ENCODE assay signal across 10 mouse cellular contexts in the genomic region with DNA sequence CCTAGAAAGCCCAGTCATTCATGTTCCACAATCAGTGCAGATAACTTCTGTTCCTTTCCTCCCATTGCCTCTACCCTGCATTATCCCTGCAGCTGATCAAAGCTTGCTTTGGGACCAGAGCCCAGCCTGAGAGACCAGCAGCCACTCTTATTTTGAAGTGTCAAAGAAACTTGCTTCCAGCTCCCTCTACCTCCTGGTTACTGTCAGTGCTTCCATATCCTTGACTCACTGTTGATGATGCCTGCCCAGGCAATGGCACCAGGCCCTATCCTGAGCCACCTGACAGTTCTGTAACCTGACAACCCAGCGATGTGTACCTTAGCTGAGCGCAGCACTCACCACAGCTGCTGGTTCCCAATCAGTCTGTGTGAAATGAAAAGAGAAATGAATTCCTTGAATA.
A peak's percentile ranks its signal among the peaks of the same experiment; 100 is the strongest.
DNase-seq lines count a peak whose midpoint lies in the region; ATAC-seq lines count a peak whose summit lies in the region.
"Had no signal": no experiment of that assay in that cellular context is flagged by ENCODE, and none has a peak within 500 bp of the region (broad histone marks: within the 10 kb centered on the region; RNA-seq: fewer than 3 reads in every experiment).

No protein-coding gene starts in this region.

- H3K4me1 ChIP-seq in forebrain, embryonic 13.5 days = no peaks in the 10 kb centered on the region
- no peaks in the 10 kb centered on the region for H3K4me1 ChIP-seq in forebrain, embryonic 10.5 days
- H3K4me1 ChIP-seq in midbrain, embryonic 10.5 days = no peaks in the 10 kb centered on the region
- no peaks in the 10 kb centered on the region for H3K4me1 ChIP-seq in midbrain, embryonic 15.5 days
- H3K4me1 ChIP-seq: liver, embryonic 13.5 days had no signal

- no peaks in the 10 kb centered on the region for H3K27me3 ChIP-seq in forebrain, embryonic 13.5 days
- H3K27me3 ChIP-seq in forebrain, embryonic 10.5 days (ENCODE audit: poor library complexity, severe bottlenecking) = no peaks in the 10 kb centered on the region
- no peaks in the 10 kb centered on the region for H3K27me3 ChIP-seq in midbrain, embryonic 10.5 days (ENCODE audit: low read depth, poor library complexity, severe bottlenecking)
- H3K27me3 ChIP-seq in midbrain, embryonic 15.5 days (replicated peaks) = no peaks in the 10 kb centered on the region
- H3K27me3 ChIP-seq: heart, embryonic 15.5 days; liver, embryonic 13.5 days had no signal

- H3K4me3 ChIP-seq in forebrain, embryonic 13.5 days = no peak overlapping the region
- H3K4me3 ChIP-seq in forebrain, embryonic 10.5 days = no peak overlapping the region
- no peak overlapping the region for H3K4me3 ChIP-seq in midbrain, embryonic 10.5 days
- H3K4me3 ChIP-seq in midbrain, embryonic 15.5 days = no peak overlapping the region
- H3K4me3 ChIP-seq: heart, embryonic 15.5 days; liver, embryonic 13.5 days had no signal

- no peak overlapping the region for H3K27ac ChIP-seq in forebrain, embryonic 13.5 days
- H3K27ac ChIP-seq in forebrain, embryonic 10.5 days = no peak overlapping the region
- no peak overlapping the region for H3K27ac ChIP-seq in midbrain, embryonic 10.5 days (replicated peaks)
- H3K27ac ChIP-seq in midbrain, embryonic 15.5 days = no peak overlapping the region
- H3K27ac ChIP-seq: heart, embryonic 15.5 days; liver, embryonic 13.5 days had no signal

- DNase-seq in forebrain, embryonic 10.5 days (ENCODE audit: extremely low spot score, low spot score) = no peak
- peak; percentile 12 for DNase-seq in midbrain, embryonic 10.5 days (ENCODE audit: low spot score)
- DNase-seq in layer of hippocampus, adult 8-10 months (ENCODE audit: low spot score in 2 of 2) = peak; percentile 10 to 11
- DNase-seq in right cerebral cortex, postnatal 25 days = peak; percentile 39
- no peak for DNase-seq in thymus, postnatal 14 days
- no peak for DNase-seq in adrenal gland, postnatal 25 days
- DNase-seq: liver, embryonic 13.5 days had no signal

- no peak overlapping the region for H3K4me2 ChIP-seq in forebrain, embryonic 13.5 days
- no peak overlapping the region for H3K4me2 ChIP-seq in midbrain, embryonic 15.5 days
- H3K4me2 ChIP-seq: heart, embryonic 15.5 days; liver, embryonic 13.5 days had no signal

- WGBS in forebrain, embryonic 13.5 days = 63% methylated on average over 2 of the region's 2 CpGs
- WGBS in forebrain, embryonic 10.5 days = 58% methylated on average over 2 of the region's 2 CpGs
- WGBS in midbrain, embryonic 10.5 days = 71% methylated on average over 2 of the region's 2 CpGs
- WGBS in midbrain, embryonic 15.5 days = 67% methylated on average over 2 of the region's 2 CpGs

- no peaks in the 10 kb centered on the region for H3K9me3 ChIP-seq in forebrain, embryonic 13.5 days (replicated peaks)
- no peaks in the 10 kb centered on the region for H3K9me3 ChIP-seq in forebrain, embryonic 10.5 days
- H3K9me3 ChIP-seq in midbrain, embryonic 10.5 days (replicated peaks) = no peaks in the 10 kb centered on the region
- H3K9me3 ChIP-seq in midbrain, embryonic 15.5 days = no peaks in the 10 kb centered on the region
- H3K9me3 ChIP-seq: heart, embryonic 15.5 days; liver, embryonic 13.5 days had no signal

- no peak overlapping the region for H3K9ac ChIP-seq in forebrain, embryonic 13.5 days
- H3K9ac ChIP-seq in midbrain, embryonic 15.5 days = no peak overlapping the region
- H3K9ac ChIP-seq: heart, embryonic 15.5 days; liver, embryonic 13.5 days had no signal

- ATAC-seq in forebrain, embryonic 13.5 days = 0 out of 2 replicates have a peak, but pooled peaks have one; percentile 21
- no peak for ATAC-seq in midbrain, embryonic 15.5 days (replicated peaks)

- H3K36me3 ChIP-seq in forebrain, embryonic 13.5 days (ENCODE audit: poor library complexity, severe bottlenecking) = no peaks in the 10 kb centered on the region
- no peaks in the 10 kb centered on the region for H3K36me3 ChIP-seq in forebrain, embryonic 10.5 days (replicated peaks)
- no peaks in the 10 kb centered on the region for H3K36me3 ChIP-seq in midbrain, embryonic 10.5 days
- no peaks in the 10 kb centered on the region for H3K36me3 ChIP-seq in midbrain, embryonic 15.5 days (replicated peaks)
- H3K36me3 ChIP-seq: heart, embryonic 15.5 days; liver, embryonic 13.5 days had no signal

Comparison
In these comparisons a context has a peak if more than half of its experiments do, and no peak if none do; other contexts are left out.
1. DNase-seq: peak in midbrain, embryonic 10.5 days (single experiment), layer of hippocampus, adult 8-10 months (2 of 2) and right cerebral cortex, postnatal 25 days (single experiment); none in forebrain, embryonic 10.5 days (single experiment), thymus, postnatal 14 days (single experiment) and adrenal gland, postnatal 25 days (single experiment).